Mouse (Mus musculus) forebrain, embryonic 14.5 days (tissue): ENCODE results near the gene Ano6. TPM values are rescaled to one million over a fixed set of nuclear protein-coding genes. Genes with fewer than 3 reads are reported as not detected.
A peak's percentile ranks its signal among the peaks of the same experiment; 100 is the strongest.

ENCODE experiments used
- ATAC-seq: fragments of 200-750 bp; cut with Nextera tagmentation; 2 replicates; pipeline ENCODE4 v1.8.0; 2017; ENCODE audit warnings: mild to moderate bottlenecking, moderate library complexity
- DNase-seq: peaks from one replicate; pipeline ENCODE4 v3.0.0-alpha.2; 2015; ENCODE audit warnings: low spot score
- H3K27ac ChIP-seq: fragments of 300-500 bp; sonication (generic); 2 replicates; pipeline ENCODE4 v1.5.1; 2014; ENCODE audit warnings: low read depth, mild to moderate bottlenecking, control low read depth, low read length, moderate library complexity
- H3K27me3 ChIP-seq: fragments of 300-500 bp; sonication (generic); replicated peaks from 2 replicates; pipeline ENCODE4 v1.6.1; 2014; ENCODE audit warnings: low read length, control low read depth, mixed read lengths; ENCODE audit not compliant: control insufficient read depth, insufficient read depth
- H3K36me3 ChIP-seq: fragments of 300-500 bp; sonication (generic); 2 replicates; pipeline ENCODE4 v1.6.1; 2014; ENCODE audit warnings: low read length, control low read depth; ENCODE audit not compliant: control insufficient read depth, insufficient read depth
- H3K4me1 ChIP-seq: fragments of 300-500 bp; sonication (generic); 2 replicates; pipeline ENCODE4 v1.6.1; 2014; ENCODE audit warnings: antibody characterized with exemption, low read length, control low read depth; ENCODE audit not compliant: control insufficient read depth, insufficient read depth
- H3K4me2 ChIP-seq: fragments of 300-500 bp; sonication (generic); 2 replicates; pipeline ENCODE4 v1.6.1; 2014; ENCODE audit warnings: mild to moderate bottlenecking, control low read depth, low read length
- H3K4me3 ChIP-seq: fragments of 300-500 bp; sonication (generic); 2 replicates; pipeline ENCODE4 v1.5.1; 2014; ENCODE audit warnings: low read depth, low read length, control low read depth
- H3K9ac ChIP-seq: fragments of 300-500 bp; sonication (generic); 2 replicates; pipeline ENCODE4 v1.6.1; 2014; ENCODE audit warnings: mild to moderate bottlenecking, low read length, control low read depth, moderate library complexity
- H3K9me3 ChIP-seq: fragments of 300-500 bp; sonication (generic); replicated peaks from 2 replicates; pipeline ENCODE4 v1.6.1; 2016; ENCODE audit warnings: low read length, control low read depth, mixed read lengths; ENCODE audit not compliant: control insufficient read depth
- WGBS: fragments of 180-500 bp; shearing (Covaris S2); extraction: QIAGEN DNeasy Blood & Tissue Kit; methylation state at CpG from one replicate; pipeline ENCODE4 v1.1.7; 2014; 5-methylcytosine and 5-hydroxymethylcytosine counted together
- polyA plus RNA-seq: library from polyadenylated mRNA; unstranded; fragments of >200 nt; fragmentation: Nextera tagmentation; extraction: Ambion mirVana; gene quantifications from 2 replicates; pipeline ENCODE4 v1.2.1, GENCODE M21; 2014

Gene Ano6
- polyA plus RNA-seq, 1 experiment from 2014 or later: 14.6 TPM

- Histone ChIP-seq H3K9ac (no peak overlapping the region), H3K36me3 (no peaks in the 10 kb centered on the region), H3K27me3 (no peaks in the 10 kb centered on the region), H3K27ac (no peak overlapping the region), H3K4me3 (no peak overlapping the region), H3K4me1 (no peaks in the 10 kb centered on the region), H3K9me3 (no peaks in the 10 kb centered on the region), H3K4me2 (no peak overlapping the region)
- WGBS: 37% methylated on average over 12 of the region's 12 CpGs
- ATAC-seq (no peak), DNase-seq (peak; percentile 78)
These were observed 27.9 kb upstream of the Ano6 start for GRCm38 (mm10) chr15:95762661-95763303.

GRCm38 (mm10) chr15:95763464-95763863 lies 27.2 kb upstream of the Ano6 start:
- H3K4me1 ChIP-seq: no peaks in the 10 kb centered on the region
- no peaks in the 10 kb centered on the region for H3K9me3 ChIP-seq
- H3K4me2 ChIP-seq: no peak overlapping the region
- DNase-seq (no peak), ATAC-seq (no peak)
- H3K4me3 ChIP-seq: no peak overlapping the region
- WGBS: 42% methylated on average over 6 of the region's 6 CpGs
- H3K27ac ChIP-seq: no peak overlapping the region
- no peaks in the 10 kb centered on the region for H3K27me3 ChIP-seq
- H3K9ac ChIP-seq: no peak overlapping the region
- H3K36me3 ChIP-seq: no peaks in the 10 kb centered on the region

- Histone ChIP-seq H3K4me2 (no peak overlapping the region), H3K27ac (no peak overlapping the region), H3K9ac (no peak overlapping the region), H3K27me3 (no peaks in the 10 kb centered on the region), H3K9me3 (no peaks in the 10 kb centered on the region), H3K36me3 (no peaks in the 10 kb centered on the region), H3K4me1 (no peaks in the 10 kb centered on the region), H3K4me3 (no peak overlapping the region)
- ATAC-seq: no peak
- 87% methylated on average over 8 of the region's 8 CpGs for WGBS
- no peak for DNase-seq
These were observed 25.4 kb upstream of the Ano6 start for GRCm38 (mm10) chr15:95765271-95765670.

GRCm38 (mm10) chr15:95765936-95766335 lies 24.7 kb upstream of the Ano6 start:
- DNase-seq (no peak), ATAC-seq (no peak)
- WGBS: 83% methylated on average over 6 of the region's 6 CpGs
- H3K4me2 ChIP-seq: no peak overlapping the region
- no peaks in the 10 kb centered on the region for H3K27me3 ChIP-seq
- no peaks in the 10 kb centered on the region for H3K36me3 ChIP-seq
- H3K4me1 ChIP-seq: no peaks in the 10 kb centered on the region
- no peak overlapping the region for H3K9ac ChIP-seq
- H3K27ac ChIP-seq: no peak overlapping the region
- H3K9me3 ChIP-seq: no peaks in the 10 kb centered on the region
- H3K4me3 ChIP-seq: no peak overlapping the region

- 83% methylated on average over 7 of the region's 7 CpGs for WGBS
- no peak for DNase-seq
These were observed 22.8 kb upstream of the Ano6 start for GRCm38 (mm10) chr15:95767825-95768224.

GRCm38 (mm10) chr15:95768703-95769102 lies 21.9 kb upstream of the Ano6 start:
- no peaks in the 10 kb centered on the region for H3K36me3 ChIP-seq
- H3K4me1 ChIP-seq: no peaks in the 10 kb centered on the region
- H3K9ac ChIP-seq: no peak overlapping the region
- H3K9me3 ChIP-seq: no peaks in the 10 kb centered on the region
- 92% methylated on average over 5 of the region's 5 CpGs for WGBS
- no peak overlapping the region for H3K27ac ChIP-seq
- no peak overlapping the region for H3K4me2 ChIP-seq
- H3K27me3 ChIP-seq: no peaks in the 10 kb centered on the region
- ATAC-seq (no peak), DNase-seq (no peak)
- H3K4me3 ChIP-seq: no peak overlapping the region

More at GRCm38 (mm10) chr15:95767825-95768224, 22.8 kb upstream of the Ano6 start:
- no peaks in the 10 kb centered on the region for H3K27me3 ChIP-seq
- H3K4me3 ChIP-seq: no peak overlapping the region
- H3K4me1 ChIP-seq: no peaks in the 10 kb centered on the region
- no peak overlapping the region for H3K4me2 ChIP-seq
- H3K27ac ChIP-seq: no peak overlapping the region
- ATAC-seq: no peak
- no peaks in the 10 kb centered on the region for H3K9me3 ChIP-seq
- H3K36me3 ChIP-seq: no peaks in the 10 kb centered on the region
- no peak overlapping the region for H3K9ac ChIP-seq

- no peak for DNase-seq
- H3K4me2 ChIP-seq: no peak overlapping the region
- ATAC-seq: no peak
- no peaks in the 10 kb centered on the region for H3K9me3 ChIP-seq
- H3K27ac ChIP-seq: no peak overlapping the region
- H3K4me1 ChIP-seq: no peaks in the 10 kb centered on the region
- no peaks in the 10 kb centered on the region for H3K27me3 ChIP-seq
- H3K9ac ChIP-seq: no peak overlapping the region
- H3K36me3 ChIP-seq: no peaks in the 10 kb centered on the region
- WGBS: 83% methylated on average over 4 of the region's 4 CpGs
- H3K4me3 ChIP-seq: no peak overlapping the region
These were observed 21.1 kb upstream of the Ano6 start for GRCm38 (mm10) chr15:95769576-95769975.

- DNase-seq: no peak
These were observed 20.3 kb upstream of the Ano6 start for GRCm38 (mm10) chr15:95770307-95770706.

GRCm38 (mm10) chr15:95772374-95772773 lies 18.3 kb upstream of the Ano6 start:
- no peaks in the 10 kb centered on the region for H3K4me1 ChIP-seq
- WGBS: 62% methylated on average over 13 of the region's 13 CpGs
- H3K4me3 ChIP-seq: no peak overlapping the region
- H3K36me3 ChIP-seq: no peaks in the 10 kb centered on the region
- no peak for ATAC-seq
- no peak overlapping the region for H3K27ac ChIP-seq
- no peak overlapping the region for H3K4me2 ChIP-seq
- H3K27me3 ChIP-seq: no peaks in the 10 kb centered on the region
- no peak for DNase-seq
- no peaks in the 10 kb centered on the region for H3K9me3 ChIP-seq
- no peak overlapping the region for H3K9ac ChIP-seq

More at GRCm38 (mm10) chr15:95770307-95770706, 20.3 kb upstream of the Ano6 start:
- Histone ChIP-seq H3K4me2 (no peak overlapping the region), H3K4me1 (no peaks in the 10 kb centered on the region), H3K9ac (no peak overlapping the region), H3K36me3 (no peaks in the 10 kb centered on the region), H3K27ac (no peak overlapping the region), H3K9me3 (no peaks in the 10 kb centered on the region), H3K27me3 (no peaks in the 10 kb centered on the region), H3K4me3 (no peak overlapping the region)
- no peak for ATAC-seq
- WGBS: 87% methylated on average over 2 of the region's 2 CpGs
